Mouse (Mus musculus) neural tube, embryonic 15.5 days (tissue): ENCODE results near the gene Ddx17. TPM values are rescaled to one million over a fixed set of nuclear protein-coding genes. Genes with fewer than 3 reads are reported as not detected.

Source experiments
- ATAC-seq: fragments of 200-750 bp; cut with Nextera tagmentation; 2 replicates; pipeline ENCODE4 v1.8.0; 2017; ENCODE audit warnings: mild to moderate bottlenecking, moderate TSS enrichment, moderate library complexity; ENCODE audit not compliant: low FRiP score
- H3K27ac ChIP-seq: fragments of 300-500 bp; sonication (generic); replicated peaks from 2 replicates; pipeline ENCODE4 v1.5.1; 2015; ENCODE audit warnings: mild to moderate bottlenecking, inconsistent platforms
- H3K27me3 ChIP-seq: fragments of 300-500 bp; sonication (generic); replicated peaks from 2 replicates; pipeline ENCODE4 v1.6.1; 2015; ENCODE audit warnings: inconsistent platforms
- H3K36me3 ChIP-seq: fragments of 300-500 bp; sonication (generic); 2 replicates; pipeline ENCODE4 v1.6.1; 2015; ENCODE audit warnings: inconsistent platforms
- H3K4me1 ChIP-seq: fragments of 300-500 bp; sonication (generic); 2 replicates; pipeline ENCODE4 v1.6.1; 2015; ENCODE audit warnings: inconsistent platforms
- H3K4me2 ChIP-seq: fragments of 300-500 bp; sonication (generic); 2 replicates; pipeline ENCODE4 v1.6.1; 2015; ENCODE audit warnings: inconsistent platforms, mild to moderate bottlenecking, moderate library complexity
- H3K4me3 ChIP-seq: fragments of 300-500 bp; sonication (generic); replicated peaks from 2 replicates; pipeline ENCODE4 v1.5.1; 2015; ENCODE audit warnings: mild to moderate bottlenecking, inconsistent platforms
- H3K9ac ChIP-seq: fragments of 300-500 bp; sonication (generic); replicated peaks from 2 replicates; pipeline ENCODE4 v1.6.1; 2015; ENCODE audit warnings: mild to moderate bottlenecking, inconsistent platforms
- H3K9me3 ChIP-seq: fragments of 300-500 bp; sonication (generic); replicated peaks from 2 replicates; pipeline ENCODE4 v1.6.1; 2016; ENCODE audit warnings: inconsistent platforms
- WGBS: fragments of 180-500 bp; shearing (Covaris S2); methylation state at CpG from one replicate; pipeline ENCODE4 v1.1.7; 2015; ENCODE audit warnings: mixed read lengths; 5-methylcytosine and 5-hydroxymethylcytosine counted together
- polyA plus RNA-seq: library from polyadenylated mRNA; unstranded; fragments of >200 nt; fragmentation: Nextera tagmentation; extraction: Ambion mirVana; gene quantifications from 2 replicates; pipeline ENCODE4 v1.2.1, GENCODE M21; 2015

Gene Ddx17
- polyA plus RNA-seq, 1 experiment from 2014 or later = 47.9 TPM

DNA sequence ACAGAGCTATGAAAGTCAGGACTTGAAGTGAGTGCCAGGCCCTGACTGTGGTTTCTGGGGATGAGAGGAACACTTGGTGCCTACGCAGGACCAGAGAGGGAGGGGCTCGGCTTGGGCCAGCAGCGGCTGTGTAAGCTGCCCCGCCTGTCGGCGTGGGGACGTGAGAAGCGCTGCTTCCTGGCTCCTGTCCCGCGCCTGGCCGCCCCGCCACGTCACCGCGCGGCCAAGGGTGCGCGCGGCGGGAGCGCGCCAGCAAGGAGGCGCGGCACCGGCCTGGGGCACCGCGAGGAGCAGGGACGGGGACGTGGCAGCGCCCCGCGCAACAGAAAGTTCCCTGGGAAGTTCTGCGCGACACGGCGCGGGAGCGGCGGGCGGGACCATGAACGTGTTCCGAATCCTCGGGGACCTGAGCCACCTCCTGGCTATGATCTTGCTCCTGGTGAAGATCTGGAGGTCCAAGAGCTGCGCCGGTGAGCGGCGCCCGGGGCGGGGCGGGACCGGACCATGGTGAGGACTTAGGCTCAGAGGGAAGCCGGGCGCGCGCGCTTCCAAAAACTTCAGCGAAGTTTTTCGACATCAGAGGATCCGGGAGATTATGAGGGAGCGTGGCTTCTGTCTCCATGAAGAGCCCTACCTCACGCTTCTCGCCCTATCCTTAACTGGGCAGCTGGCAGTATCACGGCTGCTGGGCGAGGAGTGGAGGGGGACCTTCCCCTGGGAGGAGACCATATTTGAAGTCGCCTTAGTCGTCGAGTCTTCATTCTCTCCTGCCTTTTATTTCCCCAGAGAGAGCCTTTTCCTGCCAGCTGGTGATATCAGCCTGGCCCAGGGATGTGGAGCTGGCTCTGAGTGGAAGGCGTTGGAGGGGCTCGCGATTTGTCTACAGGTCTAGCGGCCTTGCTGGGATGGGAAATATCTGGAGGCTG lies 30.1 kb downstream of the Ddx17 start, which contains the start of gene Kdelr3:
Kdelr3 (plus strand) TSS at position 241 of the 926 bp plus-strand sequence.
- under 1% methylated on average over 71 of the region's 71 CpGs for WGBS
- Histone ChIP-seq H3K27me3 (peaks cover 59% of the 10 kb centered on the region), H3K9ac (peak within 1 kb of the TSS; percentile 46), H3K4me1 (peaks cover 24% of the 10 kb centered on the region), H3K27ac (no peak within 1 kb of the TSS), H3K9me3 (no peaks in the 10 kb centered on the region), H3K36me3 (no peaks in the 10 kb centered on the region), H3K4me2 (peak within 1 kb of the TSS; percentile 85), H3K4me3 (peak within 1 kb of the TSS; percentile 44)
- no peak for ATAC-seq

DNA sequence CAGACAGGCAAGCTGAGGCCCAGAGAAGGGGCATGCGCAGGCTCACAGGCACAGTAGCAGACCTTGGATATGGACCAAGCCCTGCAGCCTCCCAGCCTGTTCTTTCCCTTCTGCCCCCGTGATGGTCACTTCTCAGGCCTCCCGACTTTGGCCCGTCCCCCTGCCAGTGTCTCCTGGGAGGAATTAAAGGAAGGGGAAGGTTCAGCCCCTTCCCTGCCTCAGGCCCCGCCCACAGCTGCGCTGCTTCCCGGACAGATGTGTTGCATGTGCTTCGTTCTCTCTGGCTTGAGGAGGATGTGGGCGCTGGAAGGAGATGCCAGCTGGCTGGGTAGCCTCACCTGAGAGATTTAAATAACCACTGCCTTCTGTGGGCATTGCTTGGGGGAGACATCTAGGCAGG lies 32.6 kb downstream of the Ddx17 start:
- no peak overlapping the region for H3K27ac ChIP-seq
- H3K4me1 ChIP-seq = peaks cover 30% of the 10 kb centered on the region
- H3K9me3 ChIP-seq = no peaks in the 10 kb centered on the region
- H3K9ac ChIP-seq = no peak overlapping the region
- ATAC-seq = no peak
- no peak overlapping the region for H3K4me2 ChIP-seq
- H3K27me3 ChIP-seq = peaks cover 77% of the 10 kb centered on the region
- H3K4me3 ChIP-seq = no peak overlapping the region
- H3K36me3 ChIP-seq = no peaks in the 10 kb centered on the region
- 7% methylated on average over 9 of the region's 9 CpGs for WGBS

DNA sequence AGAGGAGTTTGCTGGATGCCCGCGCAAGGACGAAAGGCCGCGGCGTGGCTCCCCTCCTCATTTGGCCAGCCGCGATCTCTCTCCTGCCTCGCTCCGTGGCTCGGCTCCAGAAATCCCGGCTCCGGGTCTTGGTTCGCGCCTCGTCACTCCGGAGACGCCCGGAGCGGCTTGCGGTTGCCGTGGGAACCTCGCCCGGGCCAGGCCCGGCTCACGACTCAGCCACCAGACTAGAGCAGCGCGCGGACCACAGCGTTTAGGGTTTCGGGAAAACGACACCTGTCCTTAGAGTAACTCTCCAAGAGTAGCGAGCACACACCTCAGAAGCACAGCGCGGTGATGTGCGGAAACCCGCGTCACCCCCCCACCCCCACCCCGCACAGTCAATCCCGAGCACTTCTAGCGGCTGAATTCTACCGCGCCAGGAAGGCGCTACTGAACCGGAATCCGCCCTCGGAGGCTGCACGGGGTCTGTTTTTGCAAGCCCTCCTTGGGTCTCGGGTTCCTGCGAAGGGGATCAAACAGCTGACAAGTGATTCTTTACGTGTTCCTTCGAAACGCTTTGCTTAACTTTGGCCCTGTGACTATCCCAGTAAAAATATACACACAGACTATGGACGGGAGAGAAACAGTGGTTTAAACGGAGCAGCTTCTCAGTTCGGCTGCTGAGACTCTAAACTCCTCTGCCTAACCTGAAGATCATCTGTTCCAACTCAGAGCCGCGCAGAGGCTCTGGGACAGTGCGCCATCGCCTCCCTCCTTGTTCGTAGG lies 34.8 kb downstream of the Ddx17 start:
- Histone ChIP-seq H3K36me3 (no peaks in the 10 kb centered on the region), H3K4me3 (peak overlapping the region; percentile 46), H3K4me1 (peaks cover 25% of the 10 kb centered on the region), H3K9ac (peak overlapping the region; percentile 37; the same call in 1 of the 2 replicates), H3K27ac (no peak overlapping the region), H3K27me3 (peaks cover 83% of the 10 kb centered on the region), H3K4me2 (peak overlapping the region; percentile 83), H3K9me3 (no peaks in the 10 kb centered on the region)
- peak; percentile 87 for ATAC-seq
- WGBS = under 1% methylated on average over 60 of the region's 61 CpGs

DNA sequence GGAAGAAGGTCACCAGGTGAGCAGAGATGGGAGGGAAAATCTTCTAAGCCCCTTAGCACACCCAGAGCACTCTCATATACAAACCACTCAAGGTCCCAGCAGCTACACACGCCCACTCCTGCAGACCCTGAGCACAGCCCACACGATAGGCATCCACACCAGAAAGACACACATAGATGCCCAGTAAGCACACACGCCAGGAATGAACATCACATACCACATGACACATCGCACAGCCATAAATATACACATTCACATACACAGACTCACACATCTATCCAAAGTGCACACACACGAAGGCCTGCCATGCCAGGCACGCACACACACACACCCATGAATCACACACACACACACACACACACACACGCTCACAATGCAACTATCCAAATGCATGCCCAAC lies 36.1 kb downstream of the Ddx17 start:
- peaks cover 29% of the 10 kb centered on the region for H3K4me1 ChIP-seq
- no peak overlapping the region for H3K9ac ChIP-seq
- H3K27me3 ChIP-seq = peaks cover 81% of the 10 kb centered on the region
- H3K27ac ChIP-seq = no peak overlapping the region
- no peak overlapping the region for H3K4me3 ChIP-seq
- 83% methylated on average over 7 of the region's 7 CpGs for WGBS
- H3K9me3 ChIP-seq = no peaks in the 10 kb centered on the region
- H3K4me2 ChIP-seq = no peak overlapping the region
- H3K36me3 ChIP-seq = no peaks in the 10 kb centered on the region
- ATAC-seq = no peak

DNA sequence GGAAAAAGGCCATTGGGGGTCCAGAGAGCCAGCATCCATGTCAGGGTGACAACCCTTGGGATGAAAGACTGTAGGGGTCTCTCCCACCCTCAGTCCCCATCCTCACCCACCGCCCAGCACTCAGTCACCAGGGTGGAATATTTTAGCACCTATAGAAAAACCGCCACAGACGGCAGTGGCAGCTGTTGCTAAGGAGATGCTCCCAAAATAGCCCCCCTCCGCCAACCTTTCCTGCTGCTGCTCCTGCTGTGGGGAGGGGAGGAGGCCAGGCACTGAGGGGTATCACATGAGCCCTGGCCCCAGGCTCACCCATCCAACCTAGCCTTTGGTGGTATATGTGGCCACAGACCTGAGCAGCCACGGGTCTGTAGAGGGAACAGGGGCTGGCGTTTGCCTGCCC lies 36.5 kb downstream of the Ddx17 start:
- Histone ChIP-seq H3K4me2 (no peak overlapping the region), H3K27ac (no peak overlapping the region), H3K4me3 (no peak overlapping the region), H3K27me3 (peaks cover 81% of the 10 kb centered on the region), H3K4me1 (peaks cover 33% of the 10 kb centered on the region), H3K9me3 (no peaks in the 10 kb centered on the region), H3K9ac (no peak overlapping the region), H3K36me3 (no peaks in the 10 kb centered on the region)
- ATAC-seq = no peak
- WGBS = 23% methylated on average over 6 of the region's 6 CpGs

DNA sequence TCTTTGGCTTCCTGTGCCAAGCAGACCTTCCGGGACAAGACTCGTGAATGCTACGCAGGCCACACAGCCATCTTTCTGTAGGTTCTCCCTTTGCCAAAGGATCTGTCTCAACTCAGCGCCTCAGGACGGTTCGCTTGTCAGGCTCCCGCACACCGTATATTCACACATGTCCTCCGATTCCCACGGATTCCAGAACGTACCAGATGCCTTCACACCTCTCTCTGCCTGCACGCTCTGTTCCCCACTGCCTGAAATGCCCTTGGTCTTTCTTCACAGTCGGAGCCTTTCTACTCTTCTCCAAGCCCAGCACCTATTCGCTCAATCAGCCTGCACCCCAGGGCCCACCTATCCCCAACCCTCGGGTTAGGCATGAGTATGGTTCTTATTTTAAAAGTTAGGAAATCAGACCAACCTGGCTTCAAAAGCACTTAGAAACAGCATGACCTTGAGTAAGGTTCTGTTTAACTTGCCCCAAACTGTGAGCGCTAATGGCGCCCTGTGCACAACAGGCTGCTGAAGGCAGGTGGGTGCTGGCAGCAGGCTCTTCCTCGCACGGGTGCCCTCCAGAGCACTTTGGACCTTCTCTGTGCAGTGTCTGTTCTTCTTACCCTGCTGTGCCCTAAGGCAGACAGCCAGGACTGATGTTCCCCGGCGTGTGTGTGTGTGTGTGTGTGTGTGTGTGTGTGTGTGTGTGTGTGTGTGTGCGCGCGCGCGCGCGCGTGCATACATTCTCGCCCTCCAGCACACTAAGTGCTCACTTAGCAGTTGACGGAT lies 39.3 kb downstream of the Ddx17 start:
- WGBS = 60% methylated on average over 30 of the region's 31 CpGs
- no peak overlapping the region for H3K4me2 ChIP-seq

DNA sequence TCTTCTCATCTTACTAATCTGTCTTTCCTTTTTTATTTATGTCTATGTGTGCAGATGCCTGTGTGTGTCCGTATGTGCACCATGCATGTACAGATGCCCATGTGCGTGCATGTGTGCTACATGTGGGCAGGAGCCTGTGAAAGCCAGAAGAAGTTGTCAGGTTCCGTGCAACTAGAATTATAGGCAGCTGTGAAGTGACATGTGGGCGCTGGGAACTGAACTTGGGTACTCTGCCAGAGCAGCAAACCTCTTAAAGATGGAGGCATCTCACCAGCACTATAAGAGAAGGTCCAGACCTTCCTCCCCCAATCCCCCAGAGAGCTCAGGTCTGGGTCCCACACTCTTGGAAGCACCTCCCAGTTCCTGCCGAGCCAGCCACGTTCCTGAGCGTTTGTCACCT lies 40.1 kb downstream of the Ddx17 start:
- no peak overlapping the region; the same call in 1 of the 2 replicates for H3K4me3 ChIP-seq
- 35% methylated on average over 7 of the region's 7 CpGs for WGBS
- ATAC-seq = no peak

More for the DNA sequence above, 39.3 kb downstream of the Ddx17 start:
- H3K4me3 ChIP-seq = no peak overlapping the region
- ATAC-seq = no peak
- H3K4me1 ChIP-seq = peaks cover 37% of the 10 kb centered on the region
- H3K9me3 ChIP-seq = no peaks in the 10 kb centered on the region
- peaks cover 84% of the 10 kb centered on the region for H3K27me3 ChIP-seq
- H3K36me3 ChIP-seq = no peaks in the 10 kb centered on the region
- H3K9ac ChIP-seq = no peak overlapping the region
- H3K27ac ChIP-seq = no peak overlapping the region

DNA sequence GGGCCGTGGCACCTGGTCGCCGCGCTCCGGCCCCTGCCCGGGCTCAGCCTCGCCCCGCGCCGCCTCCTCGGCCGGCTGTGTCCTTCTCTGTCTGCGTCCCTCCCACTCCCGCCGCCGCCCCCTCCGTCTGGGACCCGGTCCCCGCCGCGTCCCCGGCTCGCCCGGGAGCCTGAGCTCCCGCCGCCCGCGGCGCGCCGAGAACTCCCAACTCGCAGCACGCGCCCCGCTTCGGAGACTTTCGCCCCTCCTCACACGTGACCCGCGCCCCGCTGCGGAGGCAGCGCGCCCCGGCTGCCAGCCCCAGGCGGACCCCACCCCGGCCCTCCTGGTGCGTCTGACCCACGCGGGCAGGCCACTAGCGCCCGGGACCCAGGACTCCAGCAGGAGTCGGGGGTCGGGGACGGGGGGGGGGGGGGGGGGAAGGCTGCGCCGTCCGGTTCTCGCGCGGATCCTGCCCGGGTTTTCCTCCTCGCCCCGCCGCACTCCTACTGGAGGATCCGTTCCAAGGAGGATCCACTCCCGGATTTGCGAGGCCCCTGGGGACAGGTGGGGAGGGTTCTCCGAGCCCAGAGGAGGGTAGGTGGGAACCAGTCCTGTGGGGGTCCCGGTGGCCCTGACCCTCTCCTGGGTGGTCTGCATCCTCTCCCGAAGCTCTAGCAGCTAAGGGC lies 40.8 kb downstream of the Ddx17 start:
- H3K4me3 ChIP-seq = peak overlapping the region; percentile 52
- 1% methylated on average over 55 of the region's 71 CpGs for WGBS
- peak overlapping the region; percentile 40 for H3K9ac ChIP-seq
- H3K4me2 ChIP-seq = peak overlapping the region; percentile 100
- ATAC-seq = peak; percentile 41; the same call in 1 of the 2 replicates
- peaks cover 23% of the 10 kb centered on the region for H3K4me1 ChIP-seq
- no peaks in the 10 kb centered on the region for H3K9me3 ChIP-seq
- H3K27me3 ChIP-seq = peaks cover 88% of the 10 kb centered on the region
- H3K27ac ChIP-seq = no peak overlapping the region
- no peaks in the 10 kb centered on the region for H3K36me3 ChIP-seq

More for the DNA sequence above, 40.1 kb downstream of the Ddx17 start:
- Histone ChIP-seq H3K27ac (no peak overlapping the region), H3K36me3 (no peaks in the 10 kb centered on the region), H3K27me3 (peaks cover 90% of the 10 kb centered on the region), H3K4me1 (peaks cover 30% of the 10 kb centered on the region), H3K9me3 (no peaks in the 10 kb centered on the region), H3K9ac (no peak overlapping the region), H3K4me2 (peak overlapping the region; percentile 100; the same call in 1 of the 2 replicates)

DNA sequence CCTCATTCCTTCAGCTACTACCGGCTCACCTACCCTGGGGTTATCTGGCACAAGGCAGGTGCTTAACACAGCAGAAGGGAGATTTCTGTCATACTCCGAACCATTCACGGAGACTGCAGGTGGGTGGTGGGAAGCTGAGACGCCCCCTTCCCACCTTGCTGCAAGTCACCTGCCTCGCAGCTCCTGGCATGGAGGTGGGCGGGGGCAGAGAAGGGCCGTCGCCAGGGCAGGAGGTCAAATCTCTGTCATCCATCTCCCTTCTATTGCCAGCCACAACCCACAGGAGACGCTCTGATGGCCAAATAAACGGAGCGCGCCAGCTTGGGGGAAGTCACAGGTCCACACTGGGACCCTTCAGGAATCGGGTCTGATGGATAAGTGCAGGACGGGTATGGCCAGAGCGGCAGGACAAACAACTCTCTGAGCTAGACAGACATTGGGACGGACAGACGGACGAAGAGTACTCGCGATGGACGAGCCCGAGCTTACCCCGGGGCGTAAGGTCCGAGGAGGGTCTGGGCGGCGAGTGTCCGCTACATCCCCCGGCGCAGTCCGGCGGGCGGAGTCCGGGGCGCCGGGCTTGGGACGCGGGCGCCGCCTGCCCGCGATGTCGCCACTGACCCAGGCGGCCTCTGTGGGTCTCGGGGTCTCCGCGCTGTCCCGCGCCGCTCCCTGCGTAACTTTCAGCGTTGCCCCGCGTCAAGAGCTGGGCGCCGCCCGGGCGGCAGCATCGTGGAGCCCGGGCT lies 41.7 kb downstream of the Ddx17 start, which contains the start of gene Kcnj4:
Kcnj4 (minus strand) TSS at position 535 of the 746 bp plus-strand sequence.
- Histone ChIP-seq H3K27me3 (peaks cover 82% of the 10 kb centered on the region), H3K9me3 (no peaks in the 10 kb centered on the region), H3K4me3 (peak within 1 kb of the TSS; percentile 52), H3K27ac (no peak within 1 kb of the TSS), H3K36me3 (no peaks in the 10 kb centered on the region), H3K9ac (peak within 1 kb of the TSS; percentile 40), H3K4me1 (peaks cover 23% of the 10 kb centered on the region), H3K4me2 (peak within 1 kb of the TSS; percentile 100)
- ATAC-seq = no peak; the same call in 1 of the 2 replicates
- WGBS = under 1% methylated on average over 44 of the region's 60 CpGs

DNA sequence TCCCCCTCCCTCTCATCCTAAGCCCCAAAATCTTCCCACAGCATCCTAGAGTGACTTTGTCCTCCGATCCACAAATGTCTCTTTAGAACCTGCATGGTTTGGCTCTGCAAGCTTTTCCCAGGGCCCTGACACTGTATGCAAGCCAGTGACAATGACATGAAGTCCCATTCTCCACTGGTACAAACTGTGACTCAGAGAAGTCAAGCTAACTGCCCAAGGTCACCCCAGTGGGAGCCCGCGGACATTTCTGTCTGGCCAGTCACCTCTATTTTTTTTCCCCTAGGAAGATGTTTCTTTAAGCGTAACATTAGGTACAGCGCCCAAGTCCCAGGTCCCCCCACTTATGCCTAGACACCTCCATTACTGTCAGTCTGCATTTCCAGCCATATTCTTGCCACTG lies 43.1 kb downstream of the Ddx17 start:
- 72% methylated on average over 5 of the region's 5 CpGs for whole genome bisulfite sequencing
- no peak overlapping the region for H3K4me3 ChIP-seq
- no peak overlapping the region for H3K9ac ChIP-seq
- no peaks in the 10 kb centered on the region for H3K9me3 ChIP-seq
- no peak for ATAC-seq
- peaks cover 23% of the 10 kb centered on the region for H3K4me1 ChIP-seq
- no peak overlapping the region for H3K27ac ChIP-seq
- H3K4me2 ChIP-seq = no peak overlapping the region
- H3K36me3 ChIP-seq = no peaks in the 10 kb centered on the region
- peaks cover 79% of the 10 kb centered on the region for H3K27me3 ChIP-seq
